Mouse (Mus musculus): ENCODE data around the gene Elf4.

DNA sequence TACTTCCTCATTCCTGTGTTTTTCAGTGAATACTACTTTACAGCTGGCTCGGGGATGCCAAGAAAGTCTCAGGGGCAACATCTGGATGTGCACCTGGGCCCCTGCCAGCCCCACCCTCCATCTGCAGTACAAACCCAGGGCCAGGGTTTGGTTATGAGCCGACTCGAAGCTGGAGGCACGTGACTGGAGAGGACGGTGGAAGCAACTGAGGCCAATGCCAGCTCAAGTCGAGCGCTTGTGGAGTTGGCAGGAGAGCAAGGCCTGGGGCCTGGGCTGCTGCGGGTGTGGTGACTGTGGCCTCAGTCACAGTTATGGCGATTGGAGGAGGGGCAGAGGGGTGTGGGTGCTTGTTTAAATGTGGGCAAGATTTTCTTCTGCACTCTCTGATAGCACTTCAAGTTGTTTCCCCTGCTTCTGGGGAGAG, 27.4 kb downstream of the Elf4 start:
- TF ChIP-seq CTCF (IDR thresholded peaks at IDR 0.05; ENCODE audit: insufficient read depth, low read depth, low read length) (no peak), POLR2A (IDR thresholded peaks at IDR 0.05; ENCODE audit: insufficient read depth, low read depth, low read length) (no peak)

Measured in olfactory bulb, adult 2 months (tissue).